Mouse (Mus musculus) liver, adult 2 months (tissue): ENCODE measurements around the gene Slco2a1.

ENCODE experiments used
- CTCF ChIP-seq: fragments of 200-500 bp; IDR thresholded peaks from 2 replicates; pipeline ENCODE4 v1.5.1; 2011; ENCODE audit warnings: low read depth, low read length, control low read depth
- POLR2A ChIP-seq: fragments of 200-500 bp; IDR thresholded peaks from 2 replicates; pipeline ENCODE4 v1.6.1; 2011; ENCODE audit warnings: low read length, control low read depth; ENCODE audit not compliant: insufficient read depth; ENCODE audit errors: extremely low read depth

DNA sequence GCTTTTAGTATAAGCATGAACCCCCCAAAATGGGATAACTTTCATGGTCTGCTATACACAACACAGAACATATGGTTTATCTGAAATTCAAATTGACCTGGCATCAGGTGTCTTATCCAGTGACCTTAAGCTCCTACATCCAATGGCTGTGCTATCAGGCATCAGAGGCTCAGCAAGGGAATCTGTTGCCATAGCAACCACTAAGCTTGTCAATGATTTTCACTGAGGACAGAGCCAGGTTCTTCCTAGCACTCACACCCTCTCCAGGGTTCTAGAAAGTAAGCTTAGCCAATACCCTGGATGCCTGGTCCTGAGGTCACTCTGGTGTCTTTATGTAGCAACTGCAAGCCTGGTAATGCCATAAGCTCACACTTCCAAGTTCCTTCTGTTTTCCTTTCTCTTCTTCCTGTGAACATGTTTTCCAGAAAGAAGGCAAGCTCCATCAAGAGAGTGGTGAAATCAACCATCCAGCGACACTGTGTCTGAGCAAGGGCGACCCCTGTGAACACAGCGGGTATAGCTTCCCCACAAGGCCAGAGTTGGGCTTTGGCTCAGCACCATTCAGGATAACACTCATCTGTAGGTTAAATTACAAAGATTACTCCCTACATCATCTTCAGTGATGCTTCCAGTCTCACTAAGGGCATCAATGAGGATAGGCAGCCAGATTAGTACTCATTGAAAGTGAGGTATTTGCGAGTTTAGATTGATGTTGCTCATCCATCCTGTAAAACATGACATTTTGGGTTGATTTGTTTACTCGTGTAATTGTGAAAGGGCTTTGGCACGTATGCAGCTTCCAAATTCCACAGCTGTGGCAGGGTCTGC, 2.0 kb downstream of the Slco2a1 start:
- TF ChIP-seq POLR2A (no peak), CTCF (peak; percentile 36)
